ENCODE assay signal across 24 mouse cellular contexts in genomic region chr2:91220501-91220900, GRCm38 (mm10). TPM values are rescaled to one million over a fixed set of nuclear protein-coding genes. Genes with fewer than 3 reads are reported as not detected.
DNase-seq lines count a peak whose midpoint lies in the region; TF ChIP-seq lines count a peak whose summit lies in the region.
"Had no signal": no experiment of that assay in that cellular context is flagged by ENCODE, and none has a peak within 500 bp of the region (broad histone marks: within the 10 kb centered on the region; RNA-seq: fewer than 3 reads in every experiment).

No protein-coding gene starts in this region.

- no peaks in the 10 kb centered on the region for H3K27me3 ChIP-seq in heart, embryonic 10.5 days (ENCODE audit: insufficient read depth, poor library complexity, severe bottlenecking)
- H3K27me3 ChIP-seq: CH12.LX; embryonic facial prominence, embryonic 12.5 days; forebrain, embryonic 13.5 days; forebrain, embryonic 15.5 days; Patski had no signal

- WGBS in heart, embryonic 10.5 days = 85% methylated on average over 3 of the region's 3 CpGs

- intact Hi-C loops in gastrocnemius, adult 2 months (cut with DNase I) = no loop called here

- no peak for TF ChIP-seq CTCF in gastrocnemius, adult 2 months (IDR thresholded peaks at IDR 0.05)

- H3K36me3 ChIP-seq in heart, embryonic 10.5 days = peaks cover 10% of the 10 kb centered on the region; the same call in 1 of the 2 replicates

- no peak for DNase-seq in gastrocnemius, adult 2 months
- no peak for DNase-seq in gastrocnemius, postnatal 10 days
- peak; percentile 61 for DNase-seq in R1 (ENCODE audit: low read depth, low spot score)
- no peak for DNase-seq in heart, embryonic 10.5 days (ENCODE audit: low spot score)
- no peak for DNase-seq in urinary bladder, adult 18-20 months (ENCODE audit: low spot score in 2 of 2)
- DNase-seq: adrenal gland, adult 8-10 months; adrenal gland, postnatal 14 days; adrenal gland, postnatal 36 days; B cell, adult 2 months; cerebellum, adult 11 months; cerebellum, adult 18-20 months; cerebellum, adult 8-10 months; cerebellum, adult 9-11 months; cerebellum, postnatal 14 days; cerebellum, postnatal 36 days; forebrain, postnatal 0 days had no signal

- H3K4me1 ChIP-seq in heart, embryonic 10.5 days = no peaks in the 10 kb centered on the region
- H3K4me1 ChIP-seq: embryonic facial prominence, embryonic 10.5 days; embryonic facial prominence, embryonic 12.5 days had no signal

- no peaks in the 10 kb centered on the region for H3K9me3 ChIP-seq in heart, embryonic 10.5 days
- H3K9me3 ChIP-seq: embryonic facial prominence, embryonic 10.5 days; embryonic facial prominence, embryonic 12.5 days; forebrain, embryonic 13.5 days; forebrain, embryonic 15.5 days; G1E had no signal

- H3K27ac ChIP-seq in gastrocnemius, adult 2 months = peak overlapping the region; percentile 20; the same call in 1 of the 2 replicates
- no peak overlapping the region for H3K27ac ChIP-seq in heart, embryonic 10.5 days
- H3K27ac ChIP-seq: embryonic facial prominence, embryonic 10.5 days; embryonic facial prominence, embryonic 12.5 days; forebrain, embryonic 13.5 days; forebrain, embryonic 15.5 days had no signal

- no peak overlapping the region for H3K4me3 ChIP-seq in gastrocnemius, adult 2 months
- no peak overlapping the region for H3K4me3 ChIP-seq in heart, embryonic 10.5 days
- H3K4me3 ChIP-seq: embryonic facial prominence, embryonic 10.5 days; embryonic facial prominence, embryonic 12.5 days; forebrain, embryonic 13.5 days; forebrain, embryonic 15.5 days had no signal

RNA-seq across cellular contexts. Expression of gene Ddb2, which starts 16.3 kb away (rescaled TPM):
- total RNA-seq in gastrocnemius, adult 2 months (2021) = 1 to 10 TPM; 2.6 to 2.8 TPM
- 1 to 10 TPM; 4.2 to 7.6 TPM for total RNA-seq in gastrocnemius, postnatal 10 days (2021)
- 7.3 and 9.4 TPM in 2 replicates for polyA plus RNA-seq in heart, embryonic 10.5 days (2016; fragmentation: Nextera tagmentation; extraction: Ambion mirVana)

RNA-seq across cellular contexts. Expression of gene Acp2, which starts 17.8 kb away (rescaled TPM):
- total RNA-seq in gastrocnemius, adult 2 months (2021) = 10 to 100 TPM; 12.5 to 13.6 TPM
- 10 to 100 TPM; 13.0 to 17.4 TPM for total RNA-seq in gastrocnemius, postnatal 10 days (2021)
- polyA plus RNA-seq in heart, embryonic 10.5 days (2016; fragmentation: Nextera tagmentation; extraction: Ambion mirVana) = 17.6 and 24.2 TPM in 2 replicates

RNA-seq across cellular contexts. Expression of gene Nr1h3, which starts 17.9 kb away (rescaled TPM):
- total RNA-seq in gastrocnemius, adult 2 months (2021) = 10 to 100 TPM; 26.8 to 26.9 TPM
- 1 to 10 TPM; 3.7 to 4.0 TPM for total RNA-seq in gastrocnemius, postnatal 10 days (2021)
- polyA plus RNA-seq in heart, embryonic 10.5 days (2016; fragmentation: Nextera tagmentation; extraction: Ambion mirVana) = 1.9 and 4.5 TPM in 2 replicates

RNA-seq across cellular contexts. Expression of gene Pacsin3, which starts 35.3 kb away (rescaled TPM):
- total RNA-seq in gastrocnemius, adult 2 months (2021) = 100 to 1,000 TPM; 375 to 428 TPM
- 100 to 1,000 TPM; 288 to 337 TPM for total RNA-seq in gastrocnemius, postnatal 10 days (2021)
- 26.0 and 27.4 TPM in 2 replicates for polyA plus RNA-seq in heart, embryonic 10.5 days (2016; fragmentation: Nextera tagmentation; extraction: Ambion mirVana)
- total RNA-seq: common myeloid progenitor, adult 5-6 weeks had no signal

RNA-seq across cellular contexts. Expression of gene Madd, which starts 36.9 kb away (rescaled TPM):
- 1 to 10 TPM; 2.9 to 4.0 TPM for total RNA-seq in gastrocnemius, adult 2 months (2021)
- 1 to 10 TPM; 5.3 to 6.0 TPM for total RNA-seq in gastrocnemius, postnatal 10 days (2021)
- polyA plus RNA-seq in heart, embryonic 10.5 days (2016; fragmentation: Nextera tagmentation; extraction: Ambion mirVana) = 6.8 and 7.7 TPM in 2 replicates

Comparison
In these comparisons a context has a peak if more than half of its experiments do, and no peak if none do; other contexts are left out.
1. RNA of gene Nr1h3, which starts 17.9 kb away (total RNA-seq): 26.8 to 26.9 TPM in gastrocnemius, adult 2 months; 3.7 to 4.0 TPM in gastrocnemius, postnatal 10 days; every median in the first group is over 4 times any median in the second.